Mouse (Mus musculus): Measurements from ENCODE around the gene Asb17. TPM values are rescaled to one million over a fixed set of nuclear protein-coding genes. Genes with fewer than 3 reads are reported as not detected.
"Not testable (repeated sequence)": the region's sequence is repeated elsewhere in the genome, so short reads cannot be mapped to it uniquely, and the experiment has no call there.

The Asb17 gene
- polyA plus RNA-seq, 1 experiment, result 0.02 TPM

DNA sequence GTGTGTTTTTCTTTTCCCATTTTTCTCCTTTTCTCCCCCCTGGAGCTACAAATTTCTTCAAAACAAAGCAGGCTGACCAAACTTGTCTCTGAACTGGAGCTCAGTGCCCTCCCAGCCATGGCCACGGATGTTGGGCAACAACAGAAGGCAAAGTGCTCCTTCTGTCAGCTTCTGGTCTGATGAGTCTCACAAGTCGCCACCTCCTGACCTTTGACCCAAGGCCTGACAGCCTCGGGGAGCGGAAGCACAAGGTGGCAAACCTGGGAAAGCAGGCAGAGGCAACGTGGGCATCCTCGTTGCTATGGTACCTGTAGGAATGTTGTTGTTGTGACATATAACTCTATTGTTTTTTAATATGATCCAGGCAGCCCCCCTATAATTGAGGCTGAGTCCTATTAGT lies 17.4 kb upstream of the Asb17 start:
- no peak for TF ChIP-seq MAX (IDR thresholded peaks at IDR 0.05)
- no peak for TF ChIP-seq MYOD1 (IDR thresholded peaks at IDR 0.05; ENCODE audit: control insufficient read depth, insufficient read length, low read depth)
- TF ChIP-seq MYOG (IDR thresholded peaks at IDR 0.05; ENCODE audit: control insufficient read depth, extremely low read depth, insufficient read length), result no peak
- no peak for TF ChIP-seq FOSL1 (IDR thresholded peaks at IDR 0.05; ENCODE audit: insufficient read depth, low read length, poor library complexity, severe bottlenecking)
- no peak for TF ChIP-seq CTCF (IDR thresholded peaks at IDR 0.05; ENCODE audit: control insufficient read depth, insufficient read depth, insufficient read length)
- no peak for TF ChIP-seq CEBPB (IDR thresholded peaks at IDR 0.05; ENCODE audit: low read depth)
- no peak for TF ChIP-seq USF1 (IDR thresholded peaks at IDR 0.05; ENCODE audit: low read depth)
- Histone ChIP-seq H3K36me3 (ENCODE audit: control insufficient read depth, insufficient read depth) (no peaks in the 10 kb centered on the region), H3K79me3 (ENCODE audit: low read depth) (no peaks in the 10 kb centered on the region), H3ac (ENCODE audit: control insufficient read depth, insufficient read length, low read depth) (no peak overlapping the region), H3K27me3 (ENCODE audit: control insufficient read depth, insufficient read depth, insufficient read length) (no peaks in the 10 kb centered on the region), H3K79me2 (ENCODE audit: control insufficient read depth, insufficient read depth) (no peaks in the 10 kb centered on the region), H3K4me3 (ENCODE audit: insufficient read depth, poor library complexity, severe bottlenecking) (no peak overlapping the region)

- not testable (repeated sequence) for H3K36me3 ChIP-seq (ENCODE audit: control insufficient read depth, insufficient read depth); H3K79me3 ChIP-seq (ENCODE audit: low read depth); H3K79me2 ChIP-seq (ENCODE audit: control insufficient read depth, insufficient read depth); H3ac ChIP-seq (ENCODE audit: control insufficient read depth, insufficient read length, low read depth); H3K27me3 ChIP-seq (ENCODE audit: control insufficient read depth, insufficient read depth, insufficient read length); H3K4me3 ChIP-seq (ENCODE audit: insufficient read depth, poor library complexity, severe bottlenecking)
Observed at GRCm38 (mm10) chr3:153829788-153830187, 14.2 kb upstream of the Asb17 start.

DNA sequence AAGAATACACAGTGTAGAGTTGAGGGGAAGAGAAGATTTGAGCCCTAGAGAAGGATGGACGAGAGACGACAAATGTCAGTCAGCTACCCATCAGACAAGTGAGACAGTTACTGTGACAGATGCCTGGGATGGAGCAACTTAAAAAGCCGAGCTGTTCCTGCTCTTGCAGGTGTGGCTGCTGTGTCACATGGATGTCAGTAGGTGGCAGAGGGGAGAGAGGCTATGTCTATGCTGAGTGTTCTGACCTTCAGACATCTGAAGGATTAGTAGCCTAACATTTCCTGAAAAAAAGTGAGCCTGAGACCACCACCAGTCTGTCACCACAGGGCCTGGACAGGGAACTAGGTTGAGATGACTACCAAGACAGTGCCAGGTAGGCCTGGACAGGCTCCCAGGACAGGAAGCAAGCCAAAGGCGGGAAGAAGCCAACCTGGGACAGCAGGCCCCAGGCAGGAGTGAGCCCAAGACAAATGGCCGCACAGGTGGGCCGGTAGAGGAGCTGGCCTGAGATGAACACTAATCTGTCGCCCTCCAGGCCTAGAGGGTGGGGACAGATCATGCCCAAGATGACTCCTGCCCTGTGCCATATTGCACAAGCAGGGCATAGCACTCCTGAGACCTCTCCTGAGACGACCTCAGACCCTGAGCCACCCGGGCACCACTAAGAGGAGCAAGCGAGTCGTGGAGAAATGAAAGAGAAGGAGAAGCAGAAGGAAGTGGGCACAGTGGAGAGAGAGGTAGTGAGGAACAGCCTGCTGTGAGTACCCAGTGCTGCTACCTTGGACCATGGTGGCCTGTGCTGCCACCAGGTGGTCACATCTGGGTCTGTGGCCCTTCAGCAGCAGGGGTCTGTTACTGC lies 12.8 kb upstream of the Asb17 start:
- H3ac ChIP-seq (ENCODE audit: control insufficient read depth, insufficient read length, low read depth), result no peak overlapping the region
- no peaks in the 10 kb centered on the region for H3K36me3 ChIP-seq (ENCODE audit: control insufficient read depth, insufficient read depth)
- H3K4me3 ChIP-seq (ENCODE audit: insufficient read depth, poor library complexity, severe bottlenecking), result no peak overlapping the region
- no peaks in the 10 kb centered on the region for H3K27me3 ChIP-seq (ENCODE audit: control insufficient read depth, insufficient read depth, insufficient read length)
- no peak for TF ChIP-seq FOSL1 (IDR thresholded peaks at IDR 0.05; ENCODE audit: insufficient read depth, low read length, poor library complexity, severe bottlenecking)
- no peak for TF ChIP-seq USF1 (IDR thresholded peaks at IDR 0.05; ENCODE audit: low read depth)
- no peak for TF ChIP-seq MYOG (IDR thresholded peaks at IDR 0.05; ENCODE audit: control insufficient read depth, extremely low read depth, insufficient read length)
- TF ChIP-seq MAX (IDR thresholded peaks at IDR 0.05), result no peak
- no peaks in the 10 kb centered on the region for H3K79me2 ChIP-seq (ENCODE audit: control insufficient read depth, insufficient read depth)
- no peaks in the 10 kb centered on the region for H3K79me3 ChIP-seq (ENCODE audit: low read depth)

GRCm38 (mm10) chr3:153831873-153832653 lies 11.9 kb upstream of the Asb17 start:
- H3K27me3 ChIP-seq (ENCODE audit: control insufficient read depth, insufficient read depth, insufficient read length), result no peaks in the 10 kb centered on the region
- no peak for TF ChIP-seq FOSL1 (IDR thresholded peaks at IDR 0.05; ENCODE audit: insufficient read depth, low read length, poor library complexity, severe bottlenecking)
- TF ChIP-seq CEBPB (IDR thresholded peaks at IDR 0.05; ENCODE audit: low read depth), result no peak
- no peak for TF ChIP-seq USF1 (IDR thresholded peaks at IDR 0.05; ENCODE audit: low read depth)
- TF ChIP-seq MYOD1 (IDR thresholded peaks at IDR 0.05; ENCODE audit: control insufficient read depth, insufficient read length, low read depth), result no peak
- TF ChIP-seq MYOG (IDR thresholded peaks at IDR 0.05; ENCODE audit: control insufficient read depth, extremely low read depth, insufficient read length), result no peak
- no peak for TF ChIP-seq MAX (IDR thresholded peaks at IDR 0.05)
- no peak for TF ChIP-seq CTCF (IDR thresholded peaks at IDR 0.05; ENCODE audit: control insufficient read depth, insufficient read depth, insufficient read length)
- H3K36me3 ChIP-seq (ENCODE audit: control insufficient read depth, insufficient read depth), result no peaks in the 10 kb centered on the region

GRCm38 (mm10) chr3:153832654-153832945 lies 11.4 kb upstream of the Asb17 start:
- no peaks in the 10 kb centered on the region for H3K79me2 ChIP-seq (ENCODE audit: control insufficient read depth, insufficient read depth)
- H3K4me3 ChIP-seq (ENCODE audit: insufficient read depth, poor library complexity, severe bottlenecking), result no peak overlapping the region
- H3K36me3 ChIP-seq (ENCODE audit: control insufficient read depth, insufficient read depth), result no peaks in the 10 kb centered on the region
- H3K27me3 ChIP-seq (ENCODE audit: control insufficient read depth, insufficient read depth, insufficient read length), result no peaks in the 10 kb centered on the region
- TF ChIP-seq CTCF (IDR thresholded peaks at IDR 0.05; ENCODE audit: control insufficient read depth, insufficient read depth, insufficient read length) (no peak), CEBPB (IDR thresholded peaks at IDR 0.05; ENCODE audit: low read depth) (no peak), MYOD1 (IDR thresholded peaks at IDR 0.05; ENCODE audit: control insufficient read depth, insufficient read length, low read depth) (no peak), USF1 (IDR thresholded peaks at IDR 0.05; ENCODE audit: low read depth) (no peak)
- H3K79me3 ChIP-seq (ENCODE audit: low read depth), result no peaks in the 10 kb centered on the region
- H3ac ChIP-seq (ENCODE audit: control insufficient read depth, insufficient read length, low read depth), result no peak overlapping the region

More at GRCm38 (mm10) chr3:153831873-153832653, 11.9 kb upstream of the Asb17 start:
- H3K79me2 ChIP-seq (ENCODE audit: control insufficient read depth, insufficient read depth), result no peaks in the 10 kb centered on the region
- no peak overlapping the region for H3K4me3 ChIP-seq (ENCODE audit: insufficient read depth, poor library complexity, severe bottlenecking)
- H3K79me3 ChIP-seq (ENCODE audit: low read depth), result no peaks in the 10 kb centered on the region
- no peak overlapping the region for H3ac ChIP-seq (ENCODE audit: control insufficient read depth, insufficient read length, low read depth)

- H3K27me3 ChIP-seq (ENCODE audit: control insufficient read depth, insufficient read depth, insufficient read length), result no peaks in the 10 kb centered on the region
- H3K4me3 ChIP-seq (ENCODE audit: insufficient read depth, poor library complexity, severe bottlenecking), result no peak overlapping the region
- H3K79me3 ChIP-seq (ENCODE audit: low read depth), result no peaks in the 10 kb centered on the region
- TF ChIP-seq MAX (IDR thresholded peaks at IDR 0.05), result no peak
- TF ChIP-seq USF1 (IDR thresholded peaks at IDR 0.05; ENCODE audit: low read depth), result no peak
- TF ChIP-seq MYOG (IDR thresholded peaks at IDR 0.05; ENCODE audit: control insufficient read depth, extremely low read depth, insufficient read length), result no peak
- TF ChIP-seq FOSL1 (IDR thresholded peaks at IDR 0.05; ENCODE audit: insufficient read depth, low read length, poor library complexity, severe bottlenecking), result no peak
- no peak for TF ChIP-seq CEBPB (IDR thresholded peaks at IDR 0.05; ENCODE audit: low read depth)
- no peak for TF ChIP-seq MYOD1 (IDR thresholded peaks at IDR 0.05; ENCODE audit: control insufficient read depth, insufficient read length, low read depth)
- TF ChIP-seq CTCF (IDR thresholded peaks at IDR 0.05; ENCODE audit: control insufficient read depth, insufficient read depth, insufficient read length), result no peak
- H3K79me2 ChIP-seq (ENCODE audit: control insufficient read depth, insufficient read depth), result no peaks in the 10 kb centered on the region
- no peak overlapping the region for H3ac ChIP-seq (ENCODE audit: control insufficient read depth, insufficient read length, low read depth)
- H3K36me3 ChIP-seq (ENCODE audit: control insufficient read depth, insufficient read depth), result no peaks in the 10 kb centered on the region
Observed at GRCm38 (mm10) chr3:153834071-153834470, 9.9 kb upstream of the Asb17 start.

Data from C2C12 (cell line).